Mouse (Mus musculus): ENCODE measurements around the gene Arid1b. TPM values are rescaled to one million over a fixed set of nuclear protein-coding genes. Genes with fewer than 3 reads are reported as not detected.

The Arid1b gene
- total and polyA plus RNA-seq, 3 experiments, result 6.1 to 12.4 (median 9.7) TPM

DNA sequence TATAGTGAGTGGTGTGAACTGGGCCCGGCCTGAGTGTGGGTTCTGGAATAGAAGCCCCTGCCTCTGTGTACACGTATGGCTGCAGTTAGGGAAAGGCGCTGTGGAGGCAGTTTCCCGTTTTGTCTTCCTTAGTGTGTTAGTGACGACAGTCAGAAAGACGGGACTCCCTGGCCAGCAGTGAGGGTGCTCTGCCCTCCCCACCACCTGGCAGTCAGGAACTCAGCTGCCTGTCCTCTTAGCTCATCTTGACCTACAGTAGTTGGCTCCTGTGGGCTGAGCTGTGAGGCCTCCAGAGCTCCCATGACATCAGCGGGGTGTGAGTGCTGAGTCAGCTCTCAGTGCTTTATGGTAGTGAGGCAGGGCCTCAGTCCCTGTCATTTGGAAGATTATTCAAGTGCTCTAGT, 156.5 kb downstream of the Arid1b start:
- no peak for TF ChIP-seq IRF4 (IDR thresholded peaks at IDR 0.05; ENCODE audit: low read depth, low read length)
- no peak for TF ChIP-seq POLR2A (IDR thresholded peaks at IDR 0.05; ENCODE audit: low read depth, low read length)
- TF ChIP-seq ETS1 (conservative IDR thresholded peaks at IDR 0.05; ENCODE audit: low read depth, low read length), result peak; percentile 89
- peak; percentile 97 for TF ChIP-seq MAFK (IDR thresholded peaks at IDR 0.05; ENCODE audit: insufficient replicate concordance, low read length)
- peak; percentile 68 for DNase-seq (ENCODE audit: extremely low read depth)
- dilution Hi-C loops (cut with MboI; ENCODE audit: extremely low pct_ligation_motif_present, extremely low pct_unique_long_range_greater_than_20kb, low sequenced_read_pairs), result no loop called here
- in situ Hi-C loops (cut with MboI; ENCODE audit: low pct_ligation_motif_present, low pct_unique_long_range_greater_than_20kb, low sequenced_read_pairs), result loop anchor here (25.0 kb wide), 1 partner anchor 363 kb away; no protein-coding TSS in a partner anchor
- no peak overlapping the region for H3K9ac ChIP-seq (ENCODE audit: insufficient read depth, low read depth)
- no peaks in the 10 kb centered on the region for H3K79me2 ChIP-seq (replicated peaks; ENCODE audit: control insufficient read depth, extremely low read depth, insufficient read depth, poor library complexity, severe bottlenecking)
- no peaks in the 10 kb centered on the region for H3K9me3 ChIP-seq (replicated peaks; ENCODE audit: low read length)
- no peak overlapping the region for H3K4me2 ChIP-seq (ENCODE audit: insufficient read depth, low read depth, poor library complexity, severe bottlenecking)
- peaks cover 5 to 19% of the 10 kb centered on the region in 2 experiments for H3K4me1 ChIP-seq (ENCODE audit: control insufficient read depth in 1 of 2, insufficient read depth in 2 of 2)
- H3K27me3 ChIP-seq (replicated peaks), result no peaks in the 10 kb centered on the region
- no peak overlapping the region for H3K27ac ChIP-seq (ENCODE audit: insufficient read depth, low read depth)
- H3K4me3 ChIP-seq (replicated peaks in 1 of 3; ENCODE audit: low read depth in 2 of 3, low read length in 2 of 3, poor library complexity in 1 of 3), result no peak overlapping the region
- peaks cover 0 to 9% of the 10 kb centered on the region in 2 experiments for H3K36me3 ChIP-seq (replicated peaks in 1 of 2; ENCODE audit: control insufficient read depth in 1 of 2, insufficient read depth in 1 of 2, low read length in 1 of 2)

GRCm38 (mm10) chr17:5151852-5152251, 157.7 kb downstream of the Arid1b start:
- no peak for DNase-seq (ENCODE audit: extremely low read depth)
- peaks cover 5 to 19% of the 10 kb centered on the region in 2 experiments for H3K4me1 ChIP-seq (ENCODE audit: control insufficient read depth in 1 of 2, insufficient read depth in 2 of 2)
- in situ Hi-C loops (cut with MboI; ENCODE audit: low pct_ligation_motif_present, low pct_unique_long_range_greater_than_20kb, low sequenced_read_pairs), result loop anchor here (25.0 kb wide), 1 partner anchor 365 kb away; no protein-coding TSS in a partner anchor
- H3K36me3 ChIP-seq (replicated peaks in 1 of 2; ENCODE audit: control insufficient read depth in 1 of 2, insufficient read depth in 1 of 2, low read length in 1 of 2), result peaks cover 0 to 12% of the 10 kb centered on the region in 2 experiments
- H3K9me3 ChIP-seq (replicated peaks; ENCODE audit: low read length), result no peaks in the 10 kb centered on the region
- no peaks in the 10 kb centered on the region for H3K27me3 ChIP-seq (replicated peaks)
- no peak overlapping the region for H3K9ac ChIP-seq (ENCODE audit: insufficient read depth, low read depth)
- no peaks in the 10 kb centered on the region for H3K79me2 ChIP-seq (replicated peaks; ENCODE audit: control insufficient read depth, extremely low read depth, insufficient read depth, poor library complexity, severe bottlenecking)
- dilution Hi-C loops (cut with MboI; ENCODE audit: extremely low pct_ligation_motif_present, extremely low pct_unique_long_range_greater_than_20kb, low sequenced_read_pairs), result no loop called here
- H3K4me3 ChIP-seq (replicated peaks in 1 of 3; ENCODE audit: low read depth in 2 of 3, low read length in 2 of 3, poor library complexity in 1 of 3), result no peak overlapping the region
- TF ChIP-seq JUND (conservative IDR thresholded peaks at IDR 0.05; ENCODE audit: low read depth, low read length), result no peak
- no peak for TF ChIP-seq RAD21 (IDR thresholded peaks at IDR 0.05; ENCODE audit: low read depth, low read length)
- TF ChIP-seq NRF1 (IDR thresholded peaks at IDR 0.05; ENCODE audit: low read depth, low read length), result no peak
- no peak for TF ChIP-seq POLR2A (IDR thresholded peaks at IDR 0.05; ENCODE audit: low read depth, low read length)
- no peak for TF ChIP-seq EP300 (IDR thresholded peaks at IDR 0.05; ENCODE audit: low read length)
- TF ChIP-seq MEF2A (IDR thresholded peaks at IDR 0.05; ENCODE audit: borderline replicate concordance, low read depth, low read length), result no peak
- no peak for TF ChIP-seq USF1 (IDR thresholded peaks at IDR 0.05; ENCODE audit: low read depth, low read length)
- no peak for TF ChIP-seq UBTF (IDR thresholded peaks at IDR 0.05; ENCODE audit: low read depth, low read length)
- H3K4me2 ChIP-seq (ENCODE audit: insufficient read depth, low read depth, poor library complexity, severe bottlenecking), result no peak overlapping the region
- H3K27ac ChIP-seq (ENCODE audit: insufficient read depth, low read depth), result no peak overlapping the region

GRCm38 (mm10) chr17:5153461-5153860, 159.3 kb downstream of the Arid1b start:
- dilution Hi-C loops (cut with MboI; ENCODE audit: extremely low pct_ligation_motif_present, extremely low pct_unique_long_range_greater_than_20kb, low sequenced_read_pairs), result no loop called here
- no peaks in the 10 kb centered on the region for H3K79me2 ChIP-seq (replicated peaks; ENCODE audit: control insufficient read depth, extremely low read depth, insufficient read depth, poor library complexity, severe bottlenecking)
- peaks cover 0 to 17% of the 10 kb centered on the region in 2 experiments for H3K36me3 ChIP-seq (replicated peaks in 1 of 2; ENCODE audit: control insufficient read depth in 1 of 2, insufficient read depth in 1 of 2, low read length in 1 of 2)
- TF ChIP-seq JUN (IDR thresholded peaks at IDR 0.05; ENCODE audit: insufficient read depth, low read depth, low read length) (no peak), BHLHE40 (IDR thresholded peaks at IDR 0.05; ENCODE audit: low read depth, low read length) (no peak), NRF1 (IDR thresholded peaks at IDR 0.05; ENCODE audit: low read depth, low read length) (no peak), TCF12 (IDR thresholded peaks at IDR 0.05; ENCODE audit: low read depth, low read length) (no peak)
- no peak overlapping the region for H3K9ac ChIP-seq (ENCODE audit: insufficient read depth, low read depth)
- no peak overlapping the region for H3K4me3 ChIP-seq (replicated peaks in 1 of 3; ENCODE audit: low read depth in 2 of 3, low read length in 2 of 3, poor library complexity in 1 of 3)
- H3K4me2 ChIP-seq (ENCODE audit: insufficient read depth, low read depth, poor library complexity, severe bottlenecking), result no peak overlapping the region
- peaks cover 8 to 19% of the 10 kb centered on the region in 2 experiments for H3K4me1 ChIP-seq (ENCODE audit: control insufficient read depth in 1 of 2, insufficient read depth in 2 of 2)
- no peaks in the 10 kb centered on the region for H3K9me3 ChIP-seq (replicated peaks; ENCODE audit: low read length)
- in situ Hi-C loops (cut with MboI; ENCODE audit: low pct_ligation_motif_present, low pct_unique_long_range_greater_than_20kb, low sequenced_read_pairs), result loop anchor here (25.0 kb wide), 1 partner anchor 366 kb away; no protein-coding TSS in a partner anchor
- no peaks in the 10 kb centered on the region for H3K27me3 ChIP-seq (replicated peaks)
- H3K27ac ChIP-seq (ENCODE audit: insufficient read depth, low read depth), result no peak overlapping the region
- no peak for DNase-seq (ENCODE audit: extremely low read depth)

All from CH12.LX (cell line).